Mouse (Mus musculus): ENCODE measurements around the gene Paics. TPM values are rescaled to one million over a fixed set of nuclear protein-coding genes. Genes with fewer than 3 reads are reported as not detected.
A peak's percentile ranks its signal among the peaks of the same experiment; 100 is the strongest.
"Not testable (repeated sequence)": the region's sequence is repeated elsewhere in the genome, so short reads cannot be mapped to it uniquely, and the experiment has no call there.

The Paics gene
- 100 to 1,000 TPM; 173 to 183 TPM for total RNA-seq (2021)

GRCm38 (mm10) chr5:76951106-76952027 lies at the start of gene Paics, which contains the start of gene Ppat:
Paics (plus strand) TSS chr5:76951307.
Ppat (minus strand) TSS chr5:76951578.
- peak; percentile 99 for DNase-seq

GRCm38 (mm10) chr5:76902131-76902530 lies 49.0 kb upstream of the Paics start:
- DNase-seq: no peak

- DNase-seq: no peak
Observed at GRCm38 (mm10) chr5:76904713-76905404, 46.2 kb upstream of the Paics start.

GRCm38 (mm10) chr5:76905405-76906154 lies 45.5 kb upstream of the Paics start, which contains the start of gene Aasdh:
Aasdh (minus strand) TSS chr5:76905514.
- DNase-seq: peak; percentile 99

- DNase-seq: no peak
Observed at GRCm38 (mm10) chr5:76906155-76906499, 45.0 kb upstream of the Paics start.

GRCm38 (mm10) chr5:76910807-76911206 lies 40.3 kb upstream of the Paics start:
- no peak for DNase-seq

- DNase-seq: not testable (repeated sequence)
Observed at GRCm38 (mm10) chr5:76912522-76912921, 38.6 kb upstream of the Paics start.

- DNase-seq: no peak
Observed at GRCm38 (mm10) chr5:76922833-76923232, 28.3 kb upstream of the Paics start.

GRCm38 (mm10) chr5:76923428-76923827 lies 27.7 kb upstream of the Paics start:
- peak; percentile 84 for DNase-seq

GRCm38 (mm10) chr5:76924296-76924695 lies 26.8 kb upstream of the Paics start:
- no peak for DNase-seq

- no peak for DNase-seq
Observed at GRCm38 (mm10) chr5:76928124-76928832, 22.8 kb upstream of the Paics start.

- DNase-seq: no peak
Observed at GRCm38 (mm10) chr5:76929180-76929877, 21.8 kb upstream of the Paics start.

- DNase-seq: no peak
Observed at GRCm38 (mm10) chr5:76939717-76940116, 11.4 kb upstream of the Paics start.

GRCm38 (mm10) chr5:76941975-76942374 lies 9.1 kb upstream of the Paics start:
- DNase-seq: no peak

- no peak for DNase-seq
Observed at GRCm38 (mm10) chr5:76942505-76942904, 8.6 kb upstream of the Paics start.

GRCm38 (mm10) chr5:76944965-76945677 lies 6.0 kb upstream of the Paics start:
- DNase-seq: no peak

- DNase-seq: no peak
Observed at GRCm38 (mm10) chr5:76945678-76946033, 5.5 kb upstream of the Paics start.

GRCm38 (mm10) chr5:76947142-76947541 lies 4.0 kb upstream of the Paics start:
- DNase-seq: no peak

GRCm38 (mm10) chr5:76947758-76948157 lies 3.3 kb upstream of the Paics start:
- no peak for DNase-seq

- DNase-seq: no peak
Observed at GRCm38 (mm10) chr5:76950343-76951105, 583 bp upstream of the Paics start.
